Mouse (Mus musculus): ENCODE measurements around the gene Lipe.
"Not testable (repeated sequence)": the region's sequence is repeated elsewhere in the genome, so short reads cannot be mapped to it uniquely, and the experiment has no call there.

Gene Lipe

DNA sequence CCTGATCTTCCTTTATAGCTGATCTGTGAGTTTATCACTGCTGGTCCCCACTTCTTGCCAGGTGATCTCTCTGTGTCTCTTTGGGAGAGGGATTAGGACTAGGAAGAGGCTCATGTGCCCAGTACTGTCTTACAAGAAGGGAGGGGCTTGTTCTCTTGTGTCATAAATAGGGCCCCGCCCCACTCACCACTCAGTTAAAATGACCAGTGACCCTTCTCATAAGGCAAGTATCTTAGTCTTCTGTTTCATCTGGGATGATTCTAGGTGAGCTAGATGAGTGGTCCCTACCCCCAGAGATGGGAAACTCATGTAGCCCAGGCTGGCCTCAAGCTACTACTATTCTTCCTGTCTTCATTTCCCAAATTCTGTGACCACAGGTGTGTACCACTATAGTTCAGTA is at the start of gene Lipe:
Gene Lipe (minus strand): TSS at position 101 of the 400 bp plus-strand sequence.
- DNase-seq (ENCODE audit: low read depth, low spot score): no peak

GRCm38 (mm10) chr7:25440816-25441153 is 42.3 kb upstream of the Lipe start:
- DNase-seq (ENCODE audit: low read depth, low spot score): no peak

GRCm38 (mm10) chr7:25439978-25440815 is 41.7 kb upstream of the Lipe start:
- DNase-seq (ENCODE audit: low read depth, low spot score): no peak

- DNase-seq (ENCODE audit: low read depth, low spot score): no peak
These were observed 40.8 kb upstream of the Lipe start for GRCm38 (mm10) chr7:25439124-25439822.

DNA sequence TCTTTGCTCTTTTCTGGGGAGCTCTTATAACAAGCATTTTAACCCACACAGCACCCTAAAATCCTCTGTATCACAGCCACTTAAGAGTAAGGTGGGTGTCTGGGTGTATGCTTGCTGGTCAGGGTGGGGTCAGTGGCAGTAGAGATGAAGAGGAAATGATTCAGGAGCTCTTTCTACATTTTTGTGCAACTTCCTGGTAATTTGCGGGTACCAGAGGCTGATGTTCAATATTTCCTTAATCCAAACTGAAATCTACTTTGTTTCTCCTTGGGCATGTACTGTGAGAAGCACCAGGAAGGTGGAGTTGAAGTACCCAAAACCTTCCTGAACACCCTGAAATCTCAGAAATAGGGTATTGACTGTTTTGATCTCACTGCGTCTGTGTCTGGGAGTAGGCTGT is 38.2 kb upstream of the Lipe start:
- DNase-seq (ENCODE audit: low read depth, low spot score): no peak

DNA sequence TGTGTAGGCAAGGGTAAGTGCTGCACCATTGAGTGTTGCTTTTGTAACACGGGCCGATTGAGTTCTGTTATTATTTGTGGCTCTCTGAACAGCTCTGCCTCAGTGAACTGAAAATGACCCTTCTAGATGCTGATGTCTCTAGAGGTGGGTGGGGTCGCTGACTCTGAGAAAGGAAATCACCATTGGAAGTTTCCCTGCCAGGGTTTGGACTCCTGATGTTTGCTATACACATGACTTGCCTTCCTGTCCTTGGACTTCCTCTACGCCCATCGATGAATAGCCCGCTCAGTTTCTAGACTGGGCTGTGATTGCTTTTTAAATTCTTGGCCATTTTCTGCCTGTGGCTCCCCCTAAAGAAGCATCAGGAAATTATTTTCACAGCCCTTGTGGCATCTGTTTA is 37.7 kb upstream of the Lipe start:
- DNase-seq (ENCODE audit: low read depth, low spot score): no peak

GRCm38 (mm10) chr7:25435546-25435851 is 37.0 kb upstream of the Lipe start:
- DNase-seq (ENCODE audit: low read depth, low spot score): no peak

GRCm38 (mm10) chr7:25434654-25435545 is 36.4 kb upstream of the Lipe start:
- no peak for DNase-seq (ENCODE audit: low read depth, low spot score)

DNA sequence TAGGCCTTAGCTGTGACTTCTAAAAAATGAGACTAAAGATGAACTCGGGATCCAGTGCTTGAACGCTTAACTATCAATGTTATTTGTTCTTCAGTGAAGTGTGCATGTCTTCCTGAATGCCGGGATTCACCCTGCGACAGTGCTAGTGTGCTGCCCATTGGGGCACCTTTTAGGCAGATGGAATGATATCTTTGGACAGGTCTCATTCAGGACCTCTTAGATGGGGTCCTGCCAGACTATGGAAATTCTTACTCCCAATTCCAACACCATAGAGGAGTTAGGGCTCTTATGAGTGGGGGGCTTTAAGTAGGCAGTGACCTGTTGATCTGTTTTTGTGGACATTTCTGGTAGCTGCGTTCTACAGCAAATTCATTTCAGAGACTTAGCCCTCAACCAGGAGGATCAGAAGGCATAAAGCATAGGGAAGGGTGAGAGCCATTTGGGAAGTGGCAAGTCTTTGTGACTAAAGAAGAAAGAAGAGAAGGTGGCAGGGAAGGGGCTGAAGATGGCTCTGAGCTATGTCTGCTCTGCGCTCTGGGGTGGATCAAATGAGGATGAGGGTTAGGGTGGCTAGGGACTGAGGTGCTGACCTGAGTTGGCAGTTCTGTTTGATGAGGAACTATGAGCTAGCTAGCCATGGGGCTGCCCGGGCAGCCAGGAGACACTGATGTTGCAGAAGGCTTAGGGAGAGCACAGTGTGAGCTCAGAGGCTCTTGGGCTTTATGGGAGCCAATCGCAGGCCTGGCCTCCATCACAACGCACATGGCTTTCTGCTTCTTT is 35.5 kb upstream of the Lipe start:
- no peak for DNase-seq (ENCODE audit: low read depth, low spot score)

- peak; percentile 10 for DNase-seq (ENCODE audit: low read depth, low spot score)
These were observed 34.6 kb upstream of the Lipe start for GRCm38 (mm10) chr7:25433007-25433541.

DNA sequence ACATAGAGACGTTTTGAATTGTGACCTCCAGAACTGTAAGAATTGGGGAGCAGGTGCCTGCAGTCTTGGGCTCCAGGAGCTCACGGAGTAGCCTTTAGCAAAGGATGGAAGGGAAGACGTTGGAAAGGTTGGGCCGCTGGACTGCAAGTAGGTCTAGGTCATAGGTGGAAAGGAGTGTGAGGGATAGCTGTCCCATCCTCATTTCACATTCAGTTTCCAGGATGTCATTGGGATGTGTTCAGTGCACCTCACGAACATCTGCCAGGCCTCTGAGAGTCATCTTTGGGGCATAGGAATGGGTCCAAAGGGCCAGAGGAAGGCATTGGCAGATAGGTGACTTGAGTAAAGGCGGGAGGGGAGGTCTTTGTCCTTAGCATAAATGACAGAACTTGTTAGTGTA is 33.9 kb upstream of the Lipe start:
- DNase-seq (ENCODE audit: low read depth, low spot score): no peak

DNA sequence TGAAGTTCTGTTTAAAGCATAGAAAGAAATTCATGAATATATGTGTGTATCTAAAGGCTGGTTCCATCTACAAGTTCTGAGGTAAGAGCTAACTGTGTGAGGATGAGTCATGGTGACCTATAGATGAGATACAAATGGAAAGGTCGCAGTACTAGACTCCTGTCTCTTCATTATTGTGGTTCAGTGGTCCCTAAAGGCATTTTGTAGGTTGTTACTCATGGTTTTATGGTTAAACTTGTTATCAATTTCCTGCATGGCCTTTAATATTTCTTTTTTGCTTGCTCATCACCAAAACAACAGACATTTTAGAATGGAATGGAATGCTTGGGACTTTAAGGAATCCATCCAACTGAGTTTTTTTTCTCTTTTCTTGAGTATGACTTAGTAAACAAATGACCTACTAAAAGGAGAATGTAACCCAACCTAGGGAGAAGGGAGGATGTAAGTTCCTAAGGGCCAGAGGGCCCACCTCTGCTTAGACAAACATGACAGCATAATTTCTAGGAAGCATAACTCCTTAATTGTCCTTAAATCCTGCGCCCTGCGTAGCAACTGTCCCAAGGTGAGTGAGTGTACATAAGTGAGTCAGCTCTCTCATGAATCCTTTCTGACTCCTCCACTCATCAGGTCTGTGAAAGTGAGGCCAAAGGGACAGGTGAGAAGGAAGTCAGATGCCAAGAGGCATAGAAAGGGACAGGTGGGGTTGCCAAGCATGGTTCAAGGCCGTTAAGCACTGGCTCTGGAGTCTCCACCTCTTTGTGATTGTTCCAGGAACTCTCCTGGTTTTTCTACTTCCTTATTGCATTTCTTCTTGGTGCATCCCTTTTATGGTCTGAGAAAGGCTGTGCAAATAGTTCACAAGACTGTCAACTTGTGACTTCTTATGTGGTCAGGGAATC is 31.6 kb upstream of the Lipe start:
- DNase-seq (ENCODE audit: low read depth, low spot score): no peak

GRCm38 (mm10) chr7:25428321-25428720 is 29.8 kb upstream of the Lipe start:
- DNase-seq (ENCODE audit: low read depth, low spot score): no peak

DNA sequence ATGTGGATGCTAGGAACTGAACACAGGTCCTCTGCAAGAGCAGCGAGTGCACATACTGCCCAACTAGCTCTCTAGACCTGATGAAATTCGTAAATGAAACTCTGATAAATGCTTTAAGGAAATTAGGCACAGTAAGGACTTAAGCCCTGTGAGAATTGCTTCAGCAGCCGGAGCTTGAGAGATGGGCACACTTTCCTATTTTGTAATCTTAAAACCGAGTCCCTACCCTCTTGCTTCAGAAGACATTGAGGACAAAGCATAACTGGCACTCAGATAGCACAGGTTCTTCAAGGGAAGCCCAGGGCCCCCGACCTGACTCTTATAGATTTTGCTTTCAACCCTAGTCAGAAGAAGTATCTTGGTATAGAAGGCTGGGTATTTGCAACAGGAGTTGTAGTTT is 28.6 kb upstream of the Lipe start:
- no peak for DNase-seq (ENCODE audit: low read depth, low spot score)

GRCm38 (mm10) chr7:25426380-25426779 is 27.9 kb upstream of the Lipe start:
- DNase-seq (ENCODE audit: low read depth, low spot score): not testable (repeated sequence)

DNA sequence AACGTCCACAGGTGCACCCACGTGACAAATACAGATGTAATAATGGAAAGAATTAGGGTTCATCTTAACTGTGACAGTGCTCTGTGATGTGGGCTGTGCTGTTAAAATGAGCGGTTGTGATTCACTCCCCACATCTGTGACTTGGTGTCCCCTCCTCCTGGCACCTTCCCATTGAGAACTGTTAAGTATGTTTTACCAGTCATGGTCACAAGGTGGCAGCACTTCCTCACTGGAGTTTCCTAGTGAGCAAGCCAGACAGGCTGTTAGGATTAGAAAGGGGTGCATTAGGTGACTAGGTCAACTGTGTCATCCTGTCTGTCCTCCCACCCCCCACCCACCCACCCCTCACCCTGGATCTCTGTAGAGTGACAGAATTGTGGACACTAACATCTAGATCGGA is 25.9 kb upstream of the Lipe start:
- DNase-seq (ENCODE audit: low read depth, low spot score): peak; percentile 75

GRCm38 (mm10) chr7:25422286-25422841 is 23.9 kb upstream of the Lipe start:
- no peak for DNase-seq (ENCODE audit: low read depth, low spot score)

GRCm38 (mm10) chr7:25419943-25420342 is 21.4 kb upstream of the Lipe start:
- DNase-seq (ENCODE audit: low read depth, low spot score): no peak

- no peak for DNase-seq (ENCODE audit: low read depth, low spot score)
These were observed 21.0 kb upstream of the Lipe start for GRCm38 (mm10) chr7:25419536-25419935.

GRCm38 (mm10) chr7:25417597-25417996 is 19.1 kb upstream of the Lipe start:
- peak; percentile 30 for DNase-seq (ENCODE audit: low read depth, low spot score)

Data from forelimb bud, embryonic 11.5 days (tissue).